Mouse (Mus musculus) G1E (cell line): ENCODE measurements at regions not wholly inside any gene's neighbourhood (a gene's known extent, or its start where the extent isn't known, plus 50 kb on each side); places are given as distances from the start of the nearest gene placed in this dataset.

Source experiments
- CTCF ChIP-seq: IDR thresholded peaks from 2 replicates; pipeline ENCODE4 v1.5.1; 2012; ENCODE audit warnings: low read depth, low read length, inconsistent platforms, mixed read lengths
- GATA1 ChIP-seq: IDR thresholded peaks from 2 replicates; pipeline ENCODE4 v1.6.1; 2012; ENCODE audit warnings: borderline replicate concordance, low read length, inconsistent platforms, mixed read lengths
- GATA2 ChIP-seq: IDR thresholded peaks from 2 replicates; pipeline ENCODE4 v1.6.1; 2012; ENCODE audit warnings: low read depth, low read length, inconsistent platforms, borderline replicate concordance
- POLR2AphosphoS5 ChIP-seq: IDR thresholded peaks from 2 replicates; pipeline ENCODE4 v1.6.1; 2012; ENCODE audit warnings: low read depth, low read length, inconsistent platforms; ENCODE audit not compliant: insufficient replicate concordance
- TAL1 ChIP-seq: conservative IDR thresholded peaks from 2 replicates; pipeline ENCODE4 v1.6.1; 2012; ENCODE audit warnings: low read depth, low read length, inconsistent platforms, mixed read lengths

DNA sequence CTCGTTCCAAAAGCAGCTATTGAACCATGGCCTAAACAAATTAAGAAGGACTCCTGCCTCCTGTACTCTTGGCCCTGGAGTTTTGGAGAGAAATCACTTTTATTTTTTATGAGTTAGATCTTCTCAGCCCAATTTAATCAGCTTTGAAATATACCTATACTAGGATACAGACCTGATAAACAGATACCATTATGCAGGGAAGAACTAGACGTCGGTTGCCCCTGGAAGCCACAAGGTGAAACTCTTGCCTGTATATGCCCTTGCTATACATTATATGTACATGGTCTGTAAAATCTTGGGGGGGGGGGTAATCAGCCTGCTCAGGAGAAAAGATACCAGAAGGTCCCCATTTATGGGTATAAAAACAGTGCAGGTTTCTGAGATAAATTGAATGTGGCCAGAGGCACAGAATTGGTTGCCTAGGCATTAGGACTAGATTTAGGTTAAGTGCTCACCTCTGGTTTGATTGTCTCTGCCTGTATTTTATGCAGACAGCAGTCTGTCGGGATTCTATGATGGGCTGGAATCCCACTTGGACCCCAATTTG, 1239.9 kb upstream of the A1bg start:
- TF ChIP-seq CTCF (no peak), POLR2AphosphoS5 (no peak), GATA1 (no peak), GATA2 (no peak), TAL1 (no peak)
